Mouse (Mus musculus) c-Kit-positive CD71-negative TER-119-negative erythroid progenitor cells, embryonic 14.5 days (primary cell): ENCODE results near the gene Pcmtd2.
"Not testable (repeated sequence)": the region's sequence is repeated elsewhere in the genome, so short reads cannot be mapped to it uniquely, and the experiment has no call there.

Source experiments
- DNase-seq: peaks from one replicate; pipeline ENCODE4 v3.0.0-alpha.2; 2013; ENCODE audit warnings: low read depth

The Pcmtd2 gene

GRCm38 (mm10) chr2:181837372-181838292 is at the start of gene Pcmtd2:
Gene Pcmtd2, plus strand, starts transcription at chr2:181837854.
- peak; percentile 89 for DNase-seq

- DNase-seq = no peak
Measured at GRCm38 (mm10) chr2:181789396-181789795, 48.3 kb upstream of the Pcmtd2 start.

- not testable (repeated sequence) for DNase-seq
Measured at GRCm38 (mm10) chr2:181793186-181793585, 44.5 kb upstream of the Pcmtd2 start.

- DNase-seq = no peak
Measured at GRCm38 (mm10) chr2:181795641-181796130, 42.0 kb upstream of the Pcmtd2 start.

GRCm38 (mm10) chr2:181797672-181798071 is 40.0 kb upstream of the Pcmtd2 start:
- DNase-seq = no peak

GRCm38 (mm10) chr2:181829032-181829650 is 8.5 kb upstream of the Pcmtd2 start:
- no peak for DNase-seq

- no peak for DNase-seq
Measured at GRCm38 (mm10) chr2:181832745-181833144, 4.9 kb upstream of the Pcmtd2 start.

- DNase-seq = no peak
Measured at GRCm38 (mm10) chr2:181838293-181838680, 633 bp downstream of the Pcmtd2 start.

- DNase-seq = no peak
Measured at GRCm38 (mm10) chr2:181845709-181846394, 8.2 kb downstream of the Pcmtd2 start.

- peak; percentile 89 for DNase-seq
Measured at GRCm38 (mm10) chr2:181863791-181864535, 26.3 kb downstream of the Pcmtd2 start, which contains the start of gene Polr3k. Gene Polr3k, plus strand, starts transcription at chr2:181864337.

- DNase-seq = no peak
Measured at GRCm38 (mm10) chr2:181864536-181864860, 26.8 kb downstream of the Pcmtd2 start.

GRCm38 (mm10) chr2:181866931-181867330 is 29.3 kb downstream of the Pcmtd2 start:
- DNase-seq = peak; percentile 46

GRCm38 (mm10) chr2:181871039-181871438 is 33.4 kb downstream of the Pcmtd2 start:
- DNase-seq = no peak

GRCm38 (mm10) chr2:181878903-181879302 is 41.2 kb downstream of the Pcmtd2 start:
- DNase-seq = no peak

GRCm38 (mm10) chr2:181883022-181883749 is 45.5 kb downstream of the Pcmtd2 start:
- DNase-seq = no peak
